Mouse (Mus musculus): ENCODE results near the gene Prdx1.

The Prdx1 gene

DNA sequence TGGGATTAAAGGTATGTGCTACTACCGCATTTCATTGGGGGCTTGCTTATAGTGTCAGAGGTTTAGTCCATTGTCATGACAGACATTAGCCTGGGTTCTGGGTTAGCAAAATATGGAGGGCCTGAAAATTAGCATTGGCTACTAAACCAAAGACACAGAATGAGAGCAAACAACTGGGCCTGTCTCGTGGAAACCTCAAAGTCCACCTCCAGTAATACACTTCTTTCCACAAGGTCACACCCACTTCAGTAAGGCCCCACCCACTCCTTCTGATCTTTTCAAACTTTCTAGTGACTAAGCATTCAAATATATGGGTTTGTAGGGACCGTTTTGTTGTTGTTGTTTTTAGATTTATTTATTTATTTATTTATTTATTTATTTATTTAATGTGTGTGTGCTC is 44.2 kb downstream of the Prdx1 start:
- DNase-seq (ENCODE audit: low read depth) = no peak

DNA sequence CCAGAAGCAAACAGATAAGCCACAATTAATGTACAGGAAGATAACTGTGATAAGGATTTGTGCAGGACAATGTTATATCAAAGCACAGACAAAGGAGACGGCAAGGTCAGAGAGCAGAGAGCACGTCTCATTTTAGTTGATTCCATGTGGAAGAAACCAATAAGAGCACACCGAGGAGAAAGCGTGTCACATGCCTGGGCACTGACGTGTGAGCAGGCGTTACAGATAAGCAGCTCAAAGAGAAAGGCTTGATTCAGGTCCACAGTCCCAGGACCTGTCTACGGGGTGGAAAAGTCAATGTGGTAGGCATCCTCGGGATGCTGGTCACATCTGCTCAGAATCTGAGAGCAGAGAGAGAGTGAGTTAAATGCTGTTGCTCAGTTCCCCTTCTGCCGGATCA is 45.7 kb downstream of the Prdx1 start:
- no peak for DNase-seq (ENCODE audit: low read depth)

DNA sequence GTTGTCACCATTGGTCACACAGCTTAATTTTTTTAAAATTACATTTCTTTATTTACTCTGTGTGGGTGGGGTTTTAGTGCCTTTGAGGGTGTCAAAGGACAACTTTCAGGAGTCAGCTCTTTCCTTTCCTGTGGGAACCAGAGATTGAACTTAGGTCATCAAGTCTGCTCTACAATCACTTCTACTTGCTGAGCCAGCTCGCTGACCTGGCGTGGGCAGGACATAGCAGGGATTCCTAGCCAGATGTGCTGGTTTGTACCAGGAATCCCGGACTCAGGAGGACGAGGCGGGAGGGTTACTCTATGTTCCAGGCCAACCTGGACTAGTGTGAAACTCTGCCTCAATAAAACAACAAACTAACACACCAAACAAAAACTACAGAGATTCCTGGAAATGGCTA is 47.0 kb downstream of the Prdx1 start:
- no peak for DNase-seq (ENCODE audit: low read depth)

DNA sequence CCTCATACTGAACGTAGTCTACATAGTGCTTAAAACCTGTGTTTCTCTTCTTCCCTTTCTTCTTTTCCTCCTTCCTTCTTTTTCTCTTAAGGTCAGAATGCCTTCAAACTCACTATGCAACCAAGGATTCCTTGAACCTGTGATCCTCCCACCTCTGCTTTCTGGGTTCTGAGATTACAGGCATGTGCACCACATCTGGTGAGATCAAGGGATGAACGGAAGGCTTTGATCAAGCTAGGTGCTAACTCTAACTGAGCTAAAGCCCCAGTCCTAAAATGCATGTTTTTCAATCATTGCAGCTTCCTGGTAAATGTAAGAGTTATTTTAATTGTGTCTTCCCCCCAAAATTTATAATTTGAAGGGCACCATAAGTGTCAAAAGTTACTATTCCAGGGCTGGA is 49.7 kb downstream of the Prdx1 start:
- no peak for DNase-seq (ENCODE audit: low read depth)

DNA sequence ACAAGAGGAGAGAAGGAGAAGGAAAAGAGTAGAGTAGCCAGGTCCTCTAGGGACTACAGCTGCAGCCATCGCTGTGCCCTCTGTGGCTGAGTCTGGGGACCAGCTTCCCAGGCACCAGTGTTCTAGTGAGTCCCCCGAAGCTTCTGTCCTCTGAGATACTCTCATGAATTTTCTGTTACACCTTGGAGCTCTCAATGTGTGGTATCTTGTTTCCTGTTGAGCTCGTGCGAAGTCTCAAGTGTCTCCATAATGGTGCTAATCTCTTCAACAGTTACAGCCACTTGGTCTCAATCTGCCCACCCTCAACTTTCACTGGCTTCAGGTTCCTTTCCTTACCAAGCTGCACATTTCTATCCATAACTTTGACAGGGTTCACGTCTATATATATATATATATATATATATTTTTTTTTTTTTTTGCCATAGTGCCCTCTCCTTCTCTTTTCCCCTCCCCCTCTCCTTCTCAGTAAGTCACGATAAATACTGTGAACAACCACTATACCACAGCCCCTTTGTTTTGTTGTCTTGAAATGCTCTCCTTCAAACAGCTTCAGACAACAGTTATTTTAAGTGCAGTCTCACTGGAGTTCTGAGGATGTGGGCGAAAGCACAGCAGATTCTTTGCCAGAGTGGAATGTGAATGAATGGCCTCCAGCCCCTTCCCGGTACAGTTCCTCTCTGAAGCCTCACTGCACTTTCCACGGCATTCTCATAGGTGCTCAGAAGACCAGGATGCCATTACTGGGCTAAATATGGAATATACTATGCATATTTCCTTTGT is 53.8 kb downstream of the Prdx1 start:
- no peak for DNase-seq (ENCODE audit: low read depth)

DNA sequence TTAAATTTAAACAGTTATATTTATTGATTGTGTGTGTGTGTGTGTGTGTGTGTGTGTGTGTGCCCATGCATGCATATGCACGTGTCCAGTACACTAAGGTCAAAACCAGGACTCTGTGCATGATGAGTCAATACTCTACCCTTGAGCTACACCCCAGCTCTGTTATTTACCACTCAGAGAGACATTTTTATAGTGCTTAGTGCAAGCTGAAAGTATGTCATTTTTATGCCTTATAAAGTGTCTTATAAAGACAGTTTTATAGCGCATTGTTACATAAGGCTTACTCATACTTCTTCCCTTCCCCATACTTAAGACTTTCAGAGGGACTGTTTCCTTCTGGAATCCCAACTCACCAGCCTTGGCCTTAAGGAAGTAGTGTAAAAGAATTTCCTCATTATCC is 64.4 kb downstream of the Prdx1 start:
- DNase-seq (ENCODE audit: low read depth) = no peak
